Mouse (Mus musculus): ENCODE measurements around the gene Lta. TPM values are rescaled to one million over a fixed set of nuclear protein-coding genes. Genes with fewer than 3 reads are reported as not detected.

Lta gene
- total and polyA plus RNA-seq, 3 experiments: 0.24 TPM; not detected in 2

GRCm38 (mm10) chr17:35155451-35155850 is 49.7 kb downstream of the Lta start:
- Histone ChIP-seq H3K27me3 (ENCODE audit: control insufficient read depth in 1 of 2, insufficient read depth in 2 of 2, low read length in 2 of 2) (no peaks in the 10 kb centered on the region), H3K27ac (ENCODE audit: control insufficient read depth, low read depth, low read length) (no peak overlapping the region), H3K4me3 (ENCODE audit: control insufficient read depth in 1 of 2, insufficient read depth in 1 of 2, low read depth in 2 of 2, low read length in 2 of 2) (no peak overlapping the region), H3K36me3 (ENCODE audit: control insufficient read depth in 1 of 2, insufficient read depth in 2 of 2, low read length in 2 of 2) (peaks cover 6 to 32% of the 10 kb centered on the region in 2 experiments), H3K79me2 (ENCODE audit: control insufficient read depth, insufficient read depth, low read length, poor library complexity) (peaks cover 33% of the 10 kb centered on the region), H3K9me3 (replicated peaks; ENCODE audit: insufficient read depth, low read length) (no peaks in the 10 kb centered on the region), H3K9ac (ENCODE audit: control insufficient read depth, low read depth, low read length, poor library complexity, severe bottlenecking) (no peak overlapping the region), H3K4me1 (ENCODE audit: control insufficient read depth in 1 of 2, insufficient read depth in 2 of 2, low read length in 2 of 2) (no peaks in the 10 kb centered on the region)
- no peak for DNase-seq (ENCODE audit: low read depth, low spot score)
- TF ChIP-seq ZKSCAN1 (IDR thresholded peaks at IDR 0.05; ENCODE audit: low read depth, low read length) (no peak), POLR2AphosphoS2 (IDR thresholded peaks at IDR 0.05; ENCODE audit: low read length) (0 out of 2 replicates have a peak, but pooled peaks have one; percentile 3)

GRCm38 (mm10) chr17:35154616-35155015 is 50.5 kb downstream of the Lta start:
- DNase-seq (ENCODE audit: low read depth, low spot score): no peak
- H3K4me1 ChIP-seq (ENCODE audit: control insufficient read depth in 1 of 2, insufficient read depth in 2 of 2, low read length in 2 of 2): no peaks in the 10 kb centered on the region

GRCm38 (mm10) chr17:35153931-35154330 is 51.2 kb downstream of the Lta start:
- no peaks in the 10 kb centered on the region for H3K9me3 ChIP-seq (replicated peaks; ENCODE audit: insufficient read depth, low read length)
- no peak for TF ChIP-seq RAD21 (IDR thresholded peaks at IDR 0.05; ENCODE audit: low read depth, low read length)
- TF ChIP-seq TCF12 (IDR thresholded peaks at IDR 0.05; ENCODE audit: low read depth, low read length): no peak
- no peak for TF ChIP-seq USF1 (IDR thresholded peaks at IDR 0.05; ENCODE audit: low read depth, low read length)
- TF ChIP-seq ZKSCAN1 (IDR thresholded peaks at IDR 0.05; ENCODE audit: low read depth, low read length): no peak
- TF ChIP-seq RCOR1 (IDR thresholded peaks at IDR 0.05; ENCODE audit: low read depth, low read length): no peak
- TF ChIP-seq HCFC1 (IDR thresholded peaks at IDR 0.05; ENCODE audit: low read depth, low read length): no peak
- TF ChIP-seq ETS1 (IDR thresholded peaks at IDR 0.05; ENCODE audit: low read depth, low read length): no peak
- no peak for TF ChIP-seq SIN3A (IDR thresholded peaks at IDR 0.05; ENCODE audit: low read length)
- TF ChIP-seq MXI1 (IDR thresholded peaks at IDR 0.05; ENCODE audit: low read depth, low read length): no peak
- TF ChIP-seq MEF2A (IDR thresholded peaks at IDR 0.05; ENCODE audit: extremely low read depth, insufficient replicate concordance, low read depth, low read length, poor library complexity, severe bottlenecking): no peak
- no peak for TF ChIP-seq BHLHE40 (IDR thresholded peaks at IDR 0.05; ENCODE audit: borderline replicate concordance, low read depth, low read length)
- TF ChIP-seq E2F4 (IDR thresholded peaks at IDR 0.05; ENCODE audit: borderline replicate concordance, low read depth, low read length): no peak
- no peak for DNase-seq (ENCODE audit: low read depth, low spot score)
- H3K36me3 ChIP-seq (ENCODE audit: control insufficient read depth in 1 of 2, insufficient read depth in 2 of 2, low read length in 2 of 2): peaks cover 7 to 21% of the 10 kb centered on the region in 2 experiments
- no peaks in the 10 kb centered on the region for H3K27me3 ChIP-seq (ENCODE audit: control insufficient read depth in 1 of 2, insufficient read depth in 2 of 2, low read length in 2 of 2)
- H3K4me1 ChIP-seq (ENCODE audit: control insufficient read depth in 1 of 2, insufficient read depth in 2 of 2, low read length in 2 of 2): no peaks in the 10 kb centered on the region
- no peak overlapping the region for H3K4me3 ChIP-seq (ENCODE audit: control insufficient read depth in 1 of 2, insufficient read depth in 1 of 2, low read depth in 2 of 2, low read length in 2 of 2)
- H3K27ac ChIP-seq (ENCODE audit: control insufficient read depth, low read depth, low read length): no peak overlapping the region
- H3K9ac ChIP-seq (ENCODE audit: control insufficient read depth, low read depth, low read length, poor library complexity, severe bottlenecking): no peak overlapping the region
- H3K79me2 ChIP-seq (ENCODE audit: control insufficient read depth, insufficient read depth, low read length, poor library complexity): peaks cover 23% of the 10 kb centered on the region

More at GRCm38 (mm10) chr17:35154616-35155015, 50.5 kb downstream of the Lta start:
- Histone ChIP-seq H3K36me3 (ENCODE audit: control insufficient read depth in 1 of 2, insufficient read depth in 2 of 2, low read length in 2 of 2) (peaks cover 7 to 26% of the 10 kb centered on the region in 2 experiments), H3K9me3 (replicated peaks; ENCODE audit: insufficient read depth, low read length) (no peaks in the 10 kb centered on the region), H3K4me3 (ENCODE audit: control insufficient read depth in 1 of 2, insufficient read depth in 1 of 2, low read depth in 2 of 2, low read length in 2 of 2) (no peak overlapping the region), H3K9ac (ENCODE audit: control insufficient read depth, low read depth, low read length, poor library complexity, severe bottlenecking) (no peak overlapping the region), H3K27ac (ENCODE audit: control insufficient read depth, low read depth, low read length) (no peak overlapping the region), H3K27me3 (ENCODE audit: control insufficient read depth in 1 of 2, insufficient read depth in 2 of 2, low read length in 2 of 2) (no peaks in the 10 kb centered on the region), H3K79me2 (ENCODE audit: control insufficient read depth, insufficient read depth, low read length, poor library complexity) (peaks cover 26% of the 10 kb centered on the region)
- no peak for TF ChIP-seq MAFK (IDR thresholded peaks at IDR 0.05; ENCODE audit: borderline replicate concordance, low read depth, low read length)
- peak in 1 of 2 experiments; percentile 28; a peak in 1 of 4 replicates for TF ChIP-seq POLR2A (IDR thresholded peaks at IDR 0.05; ENCODE audit: control insufficient read depth in 1 of 2, insufficient read depth in 1 of 2, low read depth in 1 of 2, low read length in 2 of 2, poor library complexity in 1 of 2)

Other genes starting within 250 kb of the Lta start
Only the 30 nearest of the 39 such genes appear.
- gene Sapcd1, start 177.3 kb downstream of the Lta start, total RNA-seq (2012; rRNA removed): 161 and 164 TPM in 2 replicates
- gene Sapcd1, start 177.3 kb downstream of the Lta start, polyA plus RNA-seq (2012; ENCODE audit: insufficient read depth in 1 of 2, insufficient read length in 2 of 2, low read depth in 1 of 2, low replicate concordance in 2 of 2, missing spikeins in 1 of 2): 100 to 1,000 TPM in 1 of 2 experiments, not detected in 1; 124 TPM
- 17.9 and 26.3 TPM in 2 replicates for gene Msh5, start 158.6 kb downstream of the Lta start, total RNA-seq (2012; rRNA removed)
- 10 to 100 TPM in 1 of 2 experiments, not detected in 1; 29.0 TPM for gene Msh5, start 158.6 kb downstream of the Lta start, polyA plus RNA-seq (2012; ENCODE audit: insufficient read depth in 1 of 2, insufficient read length in 2 of 2, low read depth in 1 of 2, low replicate concordance in 2 of 2, missing spikeins in 1 of 2)
- 285 and 333 TPM in 2 replicates for gene Clic1, start 155.4 kb downstream of the Lta start, total RNA-seq (2012; rRNA removed)
- 100 to 1,000 TPM; 309 to 335 TPM for gene Clic1, start 155.4 kb downstream of the Lta start, polyA plus RNA-seq (2012; ENCODE audit: insufficient read depth in 1 of 2, insufficient read length in 2 of 2, low read depth in 1 of 2, low replicate concordance in 2 of 2, missing spikeins in 1 of 2)
- 9.9 and 11.1 TPM in 2 replicates for gene Ddah2, start 146.3 kb downstream of the Lta start, total RNA-seq (2012; rRNA removed)
- gene Ddah2, start 146.3 kb downstream of the Lta start, polyA plus RNA-seq (2012; ENCODE audit: insufficient read depth in 1 of 2, insufficient read length in 2 of 2, low read depth in 1 of 2, low replicate concordance in 2 of 2, missing spikeins in 1 of 2): 1 to 10 TPM in 1 of 2 experiments, not detected in 1; 8.6 TPM
- gene Ly6g6c, start 140.0 kb downstream of the Lta start, total RNA-seq (2012; rRNA removed): not detected in 2 replicates
- gene Ly6g6c, start 140.0 kb downstream of the Lta start, polyA plus RNA-seq (2012; ENCODE audit: insufficient read depth in 1 of 2, insufficient read length in 2 of 2, low read depth in 1 of 2, low replicate concordance in 2 of 2, missing spikeins in 1 of 2): under 1 TPM in 1 of 2 experiments, not detected in 1; 0.24 TPM
- gene Mpig6b, start 139.2 kb downstream of the Lta start, total RNA-seq (2012; rRNA removed): not detected in 2 replicates
- gene Mpig6b, start 139.2 kb downstream of the Lta start, polyA plus RNA-seq (2012; ENCODE audit: insufficient read depth in 1 of 2, insufficient read length in 2 of 2, low read depth in 1 of 2, low replicate concordance in 2 of 2, missing spikeins in 1 of 2): not detected
- gene Ly6g6e, start 128.4 kb downstream of the Lta start, total RNA-seq (2012; rRNA removed): 0.23 TPM in 1 of 2 replicates, not detected in the other
- not detected for gene Ly6g6e, start 128.4 kb downstream of the Lta start, polyA plus RNA-seq (2012; ENCODE audit: insufficient read depth in 1 of 2, insufficient read length in 2 of 2, low read depth in 1 of 2, low replicate concordance in 2 of 2, missing spikeins in 1 of 2)
- gene Ly6g6d, start 127.3 kb downstream of the Lta start, total RNA-seq (2012; rRNA removed): 2.1 and 5.5 TPM in 2 replicates
- gene Ly6g6d, start 127.3 kb downstream of the Lta start, polyA plus RNA-seq (2012; ENCODE audit: insufficient read depth in 1 of 2, insufficient read length in 2 of 2, low read depth in 1 of 2, low replicate concordance in 2 of 2, missing spikeins in 1 of 2): 1 to 10 TPM in 1 of 2 experiments, not detected in 1; 4.4 TPM
- gene Ly6g6f, start 119.7 kb downstream of the Lta start, total RNA-seq (2012; rRNA removed): 1.4 and 3.0 TPM in 2 replicates
- gene Ly6g6f, start 119.7 kb downstream of the Lta start, polyA plus RNA-seq (2012; ENCODE audit: insufficient read depth in 1 of 2, insufficient read length in 2 of 2, low read depth in 1 of 2, low replicate concordance in 2 of 2, missing spikeins in 1 of 2): under 1 TPM in 1 of 2 experiments, not detected in 1; 0.88 TPM
- gene Abhd16a, start 116.1 kb downstream of the Lta start, total RNA-seq (2012; rRNA removed): 86.9 and 126 TPM in 2 replicates
- 10 to 100 TPM in 1 of 2 experiments, not detected in 1; 96.1 TPM for gene Abhd16a, start 116.1 kb downstream of the Lta start, polyA plus RNA-seq (2012; ENCODE audit: insufficient read depth in 1 of 2, insufficient read length in 2 of 2, low read depth in 1 of 2, low replicate concordance in 2 of 2, missing spikeins in 1 of 2)
- not detected in 2 replicates for gene Ly6g5c, start 97.1 kb downstream of the Lta start, total RNA-seq (2012; rRNA removed)
- gene Ly6g5c, start 97.1 kb downstream of the Lta start, polyA plus RNA-seq (2012; ENCODE audit: insufficient read depth in 1 of 2, insufficient read length in 2 of 2, low read depth in 1 of 2, low replicate concordance in 2 of 2, missing spikeins in 1 of 2): not detected
- 0.49 and 0.65 TPM in 2 replicates for gene Ly6g5b, start 89.9 kb downstream of the Lta start, total RNA-seq (2012; rRNA removed)
- 1 to 10 TPM in 1 of 2 experiments, not detected in 1; 1.4 TPM for gene Ly6g5b, start 89.9 kb downstream of the Lta start, polyA plus RNA-seq (2012; ENCODE audit: insufficient read depth in 1 of 2, insufficient read length in 2 of 2, low read depth in 1 of 2, low replicate concordance in 2 of 2, missing spikeins in 1 of 2)
- 44.7 and 44.9 TPM in 2 replicates for gene Gpank1, start 83.9 kb downstream of the Lta start, total RNA-seq (2012; rRNA removed)
- gene Gpank1, start 83.9 kb downstream of the Lta start, polyA plus RNA-seq (2012; ENCODE audit: insufficient read depth in 1 of 2, insufficient read length in 2 of 2, low read depth in 1 of 2, low replicate concordance in 2 of 2, missing spikeins in 1 of 2): 10 to 100 TPM in 1 of 2 experiments, not detected in 1; 40.4 TPM
- 193 and 222 TPM in 2 replicates for gene Csnk2b, start 83.3 kb downstream of the Lta start, total RNA-seq (2012; rRNA removed)
- 100 to 1,000 TPM in 1 of 2 experiments, not detected in 1; 607 TPM for gene Csnk2b, start 83.3 kb downstream of the Lta start, polyA plus RNA-seq (2012; ENCODE audit: insufficient read depth in 1 of 2, insufficient read length in 2 of 2, low read depth in 1 of 2, low replicate concordance in 2 of 2, missing spikeins in 1 of 2)
- gene D17H6S53E, start 79.0 kb downstream of the Lta start, total RNA-seq (2012; rRNA removed): 9.3 and 13.6 TPM in 2 replicates
- gene D17H6S53E, start 79.0 kb downstream of the Lta start, polyA plus RNA-seq (2012; ENCODE audit: insufficient read depth in 1 of 2, insufficient read length in 2 of 2, low read depth in 1 of 2, low replicate concordance in 2 of 2, missing spikeins in 1 of 2): 10 to 100 TPM in 1 of 2 experiments, not detected in 1; 11.6 TPM
- gene Apom, start 73.3 kb downstream of the Lta start, total RNA-seq (2012; rRNA removed): 0.15 TPM in 1 of 2 replicates, not detected in the other
- under 1 TPM in 1 of 2 experiments, not detected in 1; 0.79 TPM for gene Apom, start 73.3 kb downstream of the Lta start, polyA plus RNA-seq (2012; ENCODE audit: insufficient read depth in 1 of 2, insufficient read length in 2 of 2, low read depth in 1 of 2, low replicate concordance in 2 of 2, missing spikeins in 1 of 2)
- 98.2 and 102 TPM in 2 replicates for gene Bag6, start 70.2 kb downstream of the Lta start, total RNA-seq (2012; rRNA removed)
- 100 to 1,000 TPM in 1 of 2 experiments, not detected in 1; 283 TPM for gene Bag6, start 70.2 kb downstream of the Lta start, polyA plus RNA-seq (2012; ENCODE audit: insufficient read depth in 1 of 2, insufficient read length in 2 of 2, low read depth in 1 of 2, low replicate concordance in 2 of 2, missing spikeins in 1 of 2)
- gene Prrc2a, start 40.5 kb downstream of the Lta start, total RNA-seq (2012; rRNA removed): 87.6 and 102 TPM in 2 replicates
- gene Prrc2a, start 40.5 kb downstream of the Lta start, polyA plus RNA-seq (2012; ENCODE audit: insufficient read depth in 1 of 2, insufficient read length in 2 of 2, low read depth in 1 of 2, low replicate concordance in 2 of 2, missing spikeins in 1 of 2): 100 to 1,000 TPM in 1 of 2 experiments, 10 to 100 TPM in 1; 71.0 to 663 TPM
- 0.29 and 0.42 TPM in 2 replicates for gene Aif1, start 29.3 kb downstream of the Lta start, total RNA-seq (2012; rRNA removed)
- gene Aif1, start 29.3 kb downstream of the Lta start, polyA plus RNA-seq (2012; ENCODE audit: insufficient read depth in 1 of 2, insufficient read length in 2 of 2, low read depth in 1 of 2, low replicate concordance in 2 of 2, missing spikeins in 1 of 2): under 1 TPM in 1 of 2 experiments, not detected in 1; 0.45 TPM
- 15.2 and 16.9 TPM in 2 replicates for gene Lst1, start 16.9 kb downstream of the Lta start, total RNA-seq (2012; rRNA removed)
- 10 to 100 TPM in 1 of 2 experiments, not detected in 1; 29.0 TPM for gene Lst1, start 16.9 kb downstream of the Lta start, polyA plus RNA-seq (2012; ENCODE audit: insufficient read depth in 1 of 2, insufficient read length in 2 of 2, low read depth in 1 of 2, low replicate concordance in 2 of 2, missing spikeins in 1 of 2)
- 0.75 and 1.1 TPM in 2 replicates for gene Ltb, start 10.9 kb downstream of the Lta start, total RNA-seq (2012; rRNA removed)
- gene Ltb, start 10.9 kb downstream of the Lta start, polyA plus RNA-seq (2012; ENCODE audit: insufficient read depth in 1 of 2, insufficient read length in 2 of 2, low read depth in 1 of 2, low replicate concordance in 2 of 2, missing spikeins in 1 of 2): 1 to 10 TPM in 1 of 2 experiments, not detected in 1; 1.5 TPM
- 0.95 and 1.2 TPM in 2 replicates for gene Tnf, start 3.3 kb downstream of the Lta start, total RNA-seq (2012; rRNA removed)
- 1 to 10 TPM in 1 of 2 experiments, not detected in 1; 2.0 TPM for gene Tnf, start 3.3 kb downstream of the Lta start, polyA plus RNA-seq (2012; ENCODE audit: insufficient read depth in 1 of 2, insufficient read length in 2 of 2, low read depth in 1 of 2, low replicate concordance in 2 of 2, missing spikeins in 1 of 2)
- not detected in 2 replicates for gene Gm16181, start 15.5 kb upstream of the Lta start, total RNA-seq (2012; rRNA removed)
- gene Gm16181, start 15.5 kb upstream of the Lta start, polyA plus RNA-seq (2012; ENCODE audit: insufficient read depth in 1 of 2, insufficient read length in 2 of 2, low read depth in 1 of 2, low replicate concordance in 2 of 2, missing spikeins in 1 of 2): under 1 TPM in 1 of 2 experiments, not detected in 1; 0.58 TPM
- 0.46 and 0.56 TPM in 2 replicates for gene Atp6v1g2, start 28.3 kb upstream of the Lta start, total RNA-seq (2012; rRNA removed)
- gene Atp6v1g2, start 28.3 kb upstream of the Lta start, polyA plus RNA-seq (2012; ENCODE audit: insufficient read depth in 1 of 2, insufficient read length in 2 of 2, low read depth in 1 of 2, low replicate concordance in 2 of 2, missing spikeins in 1 of 2): 1 to 10 TPM in 1 of 2 experiments, not detected in 1; 4.7 TPM
- gene Nfkbil1, start 30.4 kb upstream of the Lta start, total RNA-seq (2012; rRNA removed): 10.1 and 10.3 TPM in 2 replicates
- gene Nfkbil1, start 30.4 kb upstream of the Lta start, polyA plus RNA-seq (2012; ENCODE audit: insufficient read depth in 1 of 2, insufficient read length in 2 of 2, low read depth in 1 of 2, low replicate concordance in 2 of 2, missing spikeins in 1 of 2): 10 to 100 TPM in 1 of 2 experiments, not detected in 1; 26.0 TPM
- 206 and 270 TPM in 2 replicates for gene Ddx39b, start 36.4 kb upstream of the Lta start, total RNA-seq (2012; rRNA removed)
- 100 to 1,000 TPM; 581 to 787 TPM for gene Ddx39b, start 36.4 kb upstream of the Lta start, polyA plus RNA-seq (2012; ENCODE audit: insufficient read depth in 1 of 2, insufficient read length in 2 of 2, low read depth in 1 of 2, low replicate concordance in 2 of 2, missing spikeins in 1 of 2)
- 58.7 and 60.1 TPM in 2 replicates for gene H2-D1, start 57.4 kb upstream of the Lta start, total RNA-seq (2012; rRNA removed)
- gene H2-D1, start 57.4 kb upstream of the Lta start, polyA plus RNA-seq (2012; ENCODE audit: insufficient read depth in 1 of 2, insufficient read length in 2 of 2, low read depth in 1 of 2, low replicate concordance in 2 of 2, missing spikeins in 1 of 2): 10 to 100 TPM in 1 of 2 experiments, not detected in 1; 97.9 TPM
- gene H2-Q1, start 115.1 kb upstream of the Lta start, total RNA-seq (2012; rRNA removed): 1.7 TPM in 2 replicates
- under 1 TPM in 1 of 2 experiments, not detected in 1; 0.52 TPM for gene H2-Q1, start 115.1 kb upstream of the Lta start, polyA plus RNA-seq (2012; ENCODE audit: insufficient read depth in 1 of 2, insufficient read length in 2 of 2, low read depth in 1 of 2, low replicate concordance in 2 of 2, missing spikeins in 1 of 2)
- gene H2-Q2, start 136.9 kb upstream of the Lta start, total RNA-seq (2012; rRNA removed): 0.19 and 0.23 TPM in 2 replicates
- gene H2-Q2, start 136.9 kb upstream of the Lta start, polyA plus RNA-seq (2012; ENCODE audit: insufficient read depth in 1 of 2, insufficient read length in 2 of 2, low read depth in 1 of 2, low replicate concordance in 2 of 2, missing spikeins in 1 of 2): 1 to 10 TPM in 1 of 2 experiments, not detected in 1; 4.1 TPM
- 8.9 and 9.1 TPM in 2 replicates for gene H2-Q4, start 174.3 kb upstream of the Lta start, total RNA-seq (2012; rRNA removed)
- 10 to 100 TPM in 1 of 2 experiments, not detected in 1; 25.5 TPM for gene H2-Q4, start 174.3 kb upstream of the Lta start, polyA plus RNA-seq (2012; ENCODE audit: insufficient read depth in 1 of 2, insufficient read length in 2 of 2, low read depth in 1 of 2, low replicate concordance in 2 of 2, missing spikeins in 1 of 2)